Mouse (Mus musculus): Measurements from ENCODE around the gene Polr3c. TPM values are rescaled to one million over a fixed set of nuclear protein-coding genes. Genes with fewer than 3 reads are reported as not detected.
"Not testable (repeated sequence)": the region's sequence is repeated elsewhere in the genome, so short reads cannot be mapped to it uniquely, and the experiment has no call there.

Polr3c gene
- polyA plus RNA-seq, 1 experiment from 2014 or later = 28.1 TPM

DNA sequence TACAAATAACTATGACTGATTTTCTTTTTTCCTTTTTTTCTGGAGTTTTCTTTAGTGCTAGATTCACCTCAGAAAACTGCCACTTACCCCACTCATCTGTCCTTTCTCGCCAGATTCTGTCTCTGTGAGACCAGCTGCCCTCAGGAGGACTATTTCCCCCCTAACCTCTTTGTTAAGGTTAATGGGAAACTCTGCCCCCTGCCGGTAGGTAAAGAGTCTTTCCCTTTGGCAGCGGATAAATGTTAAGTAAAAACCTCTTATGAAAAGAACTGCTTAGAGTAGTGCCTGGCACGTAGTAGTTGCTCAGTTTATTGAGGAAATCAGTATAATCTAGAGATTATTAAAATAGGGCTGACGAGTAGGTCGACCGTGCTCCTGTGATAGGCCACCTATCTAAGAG, 27.1 kb downstream of the Polr3c start:
- Histone ChIP-seq H3K4me1 (replicated peaks; ENCODE audit: control insufficient read depth, insufficient read depth, low read length) (peaks cover 10% of the 10 kb centered on the region), H3K27me3 (ENCODE audit: control insufficient read depth, insufficient read depth, low read length) (no peaks in the 10 kb centered on the region), H3K27ac (no peak overlapping the region), H3K4me3 (replicated peaks; ENCODE audit: low read length) (no peak overlapping the region), H3K36me3 (replicated peaks; ENCODE audit: control insufficient read depth, insufficient read depth) (peaks cover 44% of the 10 kb centered on the region), H3K4me2 (replicated peaks) (no peak overlapping the region), H3K9ac (no peak overlapping the region), H3K9me3 (ENCODE audit: control insufficient read depth, low read length) (no peaks in the 10 kb centered on the region)
- DNase-seq (ENCODE audit: low spot score) = no peak
- 56% methylated on average over 7 of the region's 7 CpGs for WGBS
- ATAC-seq (ENCODE audit: low FRiP score) = no peak

- Histone ChIP-seq H3K9me3 (ENCODE audit: control insufficient read depth, low read length) (no peaks in the 10 kb centered on the region), H3K36me3 (replicated peaks; ENCODE audit: control insufficient read depth, insufficient read depth) (peaks cover 39% of the 10 kb centered on the region), H3K4me3 (replicated peaks; ENCODE audit: low read length) (no peak overlapping the region), H3K27me3 (ENCODE audit: control insufficient read depth, insufficient read depth, low read length) (no peaks in the 10 kb centered on the region), H3K4me1 (replicated peaks; ENCODE audit: control insufficient read depth, insufficient read depth, low read length) (peaks cover 10% of the 10 kb centered on the region), H3K9ac (no peak overlapping the region), H3K27ac (no peak overlapping the region), H3K4me2 (replicated peaks) (no peak overlapping the region)
- DNase-seq (ENCODE audit: low spot score) (no peak), ATAC-seq (ENCODE audit: low FRiP score) (no peak)
- 63% methylated on average over 19 of the region's 19 CpGs for WGBS
Measured at GRCm38 (mm10) chr3:96698993-96699690, 28.3 kb downstream of the Polr3c start.

GRCm38 (mm10) chr3:96696766-96697732, 30.4 kb downstream of the Polr3c start:
- no peaks in the 10 kb centered on the region for H3K27me3 ChIP-seq (ENCODE audit: control insufficient read depth, insufficient read depth, low read length)
- H3K4me3 ChIP-seq (replicated peaks; ENCODE audit: low read length) = peak overlapping the region; percentile 89
- 1% methylated on average over 70 of the region's 85 CpGs for WGBS
- peak overlapping the region; percentile 79 for H3K4me2 ChIP-seq (replicated peaks)
- ATAC-seq (ENCODE audit: low FRiP score) (peak; percentile 93), DNase-seq (ENCODE audit: low spot score) (peak; percentile 80)
- peaks cover 10% of the 10 kb centered on the region for H3K4me1 ChIP-seq (replicated peaks; ENCODE audit: control insufficient read depth, insufficient read depth, low read length)
- peak overlapping the region; percentile 85 for H3K9ac ChIP-seq
- no peaks in the 10 kb centered on the region for H3K9me3 ChIP-seq (ENCODE audit: control insufficient read depth, low read length)
- peak overlapping the region; percentile 92 for H3K27ac ChIP-seq
- peaks cover 20% of the 10 kb centered on the region for H3K36me3 ChIP-seq (replicated peaks; ENCODE audit: control insufficient read depth, insufficient read depth)

DNA sequence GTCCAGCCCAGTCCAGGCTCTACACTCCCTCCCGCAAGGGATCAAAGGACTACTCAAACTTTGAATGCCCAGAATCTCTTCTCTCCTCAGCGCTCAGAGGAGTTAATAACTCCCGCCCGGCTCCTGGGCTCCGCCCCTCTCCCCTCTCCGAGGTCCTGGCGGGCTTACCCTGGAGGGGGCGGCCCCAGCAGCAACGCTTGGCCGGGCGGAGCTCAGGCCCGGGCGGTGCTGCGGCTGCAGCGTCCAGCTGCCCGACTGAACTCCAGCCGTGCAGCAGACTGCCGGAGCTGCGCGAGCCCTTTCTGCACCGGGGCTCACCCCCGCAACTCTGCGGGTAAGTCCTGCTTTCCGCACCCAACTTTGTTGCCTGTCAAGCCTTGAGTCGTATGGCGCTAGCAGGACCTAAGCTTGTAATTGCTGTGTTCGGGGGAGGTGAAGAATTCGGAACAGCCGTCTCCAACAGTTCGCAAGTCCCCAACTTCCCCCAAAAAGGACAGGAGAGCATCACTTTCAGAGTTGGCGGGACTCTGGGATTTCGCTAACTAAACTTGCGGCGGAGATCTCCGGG, 31.1 kb downstream of the Polr3c start, which contains the start of gene Pias3:
Pias3 (plus strand) TSS at position 187 of the 568 bp plus-strand sequence.
- under 1% methylated on average over 33 of the region's 35 CpGs for WGBS
- peak; percentile 62 for DNase-seq (ENCODE audit: low spot score)

GRCm38 (mm10) chr3:96693579-96693978, 33.8 kb downstream of the Polr3c start:
- Histone ChIP-seq H3K27me3 (ENCODE audit: control insufficient read depth, insufficient read depth, low read length) (no peaks in the 10 kb centered on the region), H3K9ac (no peak overlapping the region), H3K9me3 (ENCODE audit: control insufficient read depth, low read length) (no peaks in the 10 kb centered on the region), H3K36me3 (replicated peaks; ENCODE audit: control insufficient read depth, insufficient read depth) (no peaks in the 10 kb centered on the region), H3K4me2 (replicated peaks) (no peak overlapping the region), H3K27ac (no peak overlapping the region), H3K4me3 (replicated peaks; ENCODE audit: low read length) (no peak overlapping the region), H3K4me1 (replicated peaks; ENCODE audit: control insufficient read depth, insufficient read depth, low read length) (peaks cover 10% of the 10 kb centered on the region)
- 85% methylated on average over 1 of the region's 1 CpGs for WGBS
- DNase-seq (ENCODE audit: low spot score) = no peak
- ATAC-seq (ENCODE audit: low FRiP score) = no peak

More for the DNA sequence above, 31.1 kb downstream of the Polr3c start, which contains the start of gene Pias3:
- Histone ChIP-seq H3K36me3 (replicated peaks; ENCODE audit: control insufficient read depth, insufficient read depth) (peaks cover 12% of the 10 kb centered on the region), H3K27ac (peak within 1 kb of the TSS; percentile 92), H3K9me3 (ENCODE audit: control insufficient read depth, low read length) (no peaks in the 10 kb centered on the region), H3K4me2 (replicated peaks) (peak within 1 kb of the TSS; percentile 79), H3K4me1 (replicated peaks; ENCODE audit: control insufficient read depth, insufficient read depth, low read length) (peaks cover 10% of the 10 kb centered on the region), H3K9ac (peak within 1 kb of the TSS; percentile 85), H3K4me3 (replicated peaks; ENCODE audit: low read length) (peak within 1 kb of the TSS; percentile 89), H3K27me3 (ENCODE audit: control insufficient read depth, insufficient read depth, low read length) (no peaks in the 10 kb centered on the region)
- ATAC-seq (ENCODE audit: low FRiP score) = peak; percentile 63

GRCm38 (mm10) chr3:96692506-96692905, 34.9 kb downstream of the Polr3c start:
- H3K27ac ChIP-seq = no peak overlapping the region
- DNase-seq (ENCODE audit: low spot score) = no peak
- no peak overlapping the region for H3K4me2 ChIP-seq (replicated peaks)
- 11% methylated on average over 3 of the region's 3 CpGs for WGBS
- ATAC-seq (ENCODE audit: low FRiP score) = no peak
- H3K27me3 ChIP-seq (ENCODE audit: control insufficient read depth, insufficient read depth, low read length) = no peaks in the 10 kb centered on the region
- no peak overlapping the region for H3K9ac ChIP-seq
- H3K9me3 ChIP-seq (ENCODE audit: control insufficient read depth, low read length) = no peaks in the 10 kb centered on the region
- H3K4me3 ChIP-seq (replicated peaks; ENCODE audit: low read length) = no peak overlapping the region
- H3K36me3 ChIP-seq (replicated peaks; ENCODE audit: control insufficient read depth, insufficient read depth) = no peaks in the 10 kb centered on the region
- peaks cover 4% of the 10 kb centered on the region for H3K4me1 ChIP-seq (replicated peaks; ENCODE audit: control insufficient read depth, insufficient read depth, low read length)

GRCm38 (mm10) chr3:96690298-96690697, 37.1 kb downstream of the Polr3c start:
- ATAC-seq (ENCODE audit: low FRiP score) = no peak

GRCm38 (mm10) chr3:96688854-96689253, 38.6 kb downstream of the Polr3c start:
- Histone ChIP-seq H3K36me3 (replicated peaks; ENCODE audit: control insufficient read depth, insufficient read depth) (no peaks in the 10 kb centered on the region), H3K4me1 (replicated peaks; ENCODE audit: control insufficient read depth, insufficient read depth, low read length) (no peaks in the 10 kb centered on the region), H3K27me3 (ENCODE audit: control insufficient read depth, insufficient read depth, low read length) (peaks cover 13% of the 10 kb centered on the region; the same call in 1 of the 2 replicates), H3K4me2 (replicated peaks) (no peak overlapping the region), H3K27ac (no peak overlapping the region), H3K4me3 (replicated peaks; ENCODE audit: low read length) (no peak overlapping the region), H3K9me3 (ENCODE audit: control insufficient read depth, low read length) (no peaks in the 10 kb centered on the region), H3K9ac (no peak overlapping the region)
- ATAC-seq (ENCODE audit: low FRiP score) (no peak), DNase-seq (ENCODE audit: low spot score) (no peak)
- 86% methylated on average over 11 of the region's 11 CpGs for WGBS

More at GRCm38 (mm10) chr3:96690298-96690697, 37.1 kb downstream of the Polr3c start:
- no peak overlapping the region for H3K9ac ChIP-seq
- 0 out of 2 replicates have a peak, but pooled peaks cover 4% of the 10 kb centered on the region for H3K27me3 ChIP-seq (ENCODE audit: control insufficient read depth, insufficient read depth, low read length)
- H3K4me1 ChIP-seq (replicated peaks; ENCODE audit: control insufficient read depth, insufficient read depth, low read length) = no peaks in the 10 kb centered on the region
- no peak overlapping the region for H3K4me3 ChIP-seq (replicated peaks; ENCODE audit: low read length)
- no peaks in the 10 kb centered on the region for H3K9me3 ChIP-seq (ENCODE audit: control insufficient read depth, low read length)
- H3K4me2 ChIP-seq (replicated peaks) = no peak overlapping the region
- no peak for DNase-seq (ENCODE audit: low spot score)
- 55% methylated on average over 3 of the region's 3 CpGs for WGBS
- no peak overlapping the region for H3K27ac ChIP-seq
- no peaks in the 10 kb centered on the region for H3K36me3 ChIP-seq (replicated peaks; ENCODE audit: control insufficient read depth, insufficient read depth)

GRCm38 (mm10) chr3:96686057-96686456, 41.4 kb downstream of the Polr3c start:
- H3K27me3 ChIP-seq (ENCODE audit: control insufficient read depth, insufficient read depth, low read length) = peaks cover 15% of the 10 kb centered on the region; the same call in 1 of the 2 replicates
- not testable (repeated sequence) for H3K9me3 ChIP-seq (ENCODE audit: control insufficient read depth, low read length); H3K4me3 ChIP-seq (replicated peaks; ENCODE audit: low read length); ATAC-seq (ENCODE audit: low FRiP score); H3K9ac ChIP-seq; H3K27ac ChIP-seq; H3K36me3 ChIP-seq (replicated peaks; ENCODE audit: control insufficient read depth, insufficient read depth); H3K4me2 ChIP-seq (replicated peaks); DNase-seq (ENCODE audit: low spot score); H3K4me1 ChIP-seq (replicated peaks; ENCODE audit: control insufficient read depth, insufficient read depth, low read length)
- WGBS = 96% methylated on average over 5 of the region's 5 CpGs

All from hindbrain, embryonic 14.5 days (tissue).